Mouse (Mus musculus): ENCODE results near the gene Atn1. TPM values are rescaled to one million over a fixed set of nuclear protein-coding genes. Genes with fewer than 3 reads are reported as not detected.

The Atn1 gene
- total RNA-seq, 2 experiments from 2014 or later, result 31.8 to 32.4 TPM

DNA sequence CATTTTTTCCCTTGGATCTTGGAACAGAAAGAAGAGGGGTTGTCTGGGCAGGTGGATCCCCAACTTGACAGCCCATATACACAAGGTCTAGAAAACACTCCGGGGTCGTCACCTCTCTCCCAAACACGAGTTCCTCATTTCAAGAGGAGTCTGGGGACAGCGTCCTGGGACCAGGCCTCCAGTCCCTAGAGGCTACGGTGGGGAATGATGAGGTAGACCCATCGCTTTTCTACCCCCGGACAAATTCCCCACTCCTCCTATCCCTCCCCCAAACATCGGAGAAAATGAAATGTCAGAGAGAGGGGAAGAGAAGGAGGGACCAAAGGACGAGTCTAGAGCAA, 12.3 kb upstream of the Atn1 start:
- no peak for DNase-seq

DNA sequence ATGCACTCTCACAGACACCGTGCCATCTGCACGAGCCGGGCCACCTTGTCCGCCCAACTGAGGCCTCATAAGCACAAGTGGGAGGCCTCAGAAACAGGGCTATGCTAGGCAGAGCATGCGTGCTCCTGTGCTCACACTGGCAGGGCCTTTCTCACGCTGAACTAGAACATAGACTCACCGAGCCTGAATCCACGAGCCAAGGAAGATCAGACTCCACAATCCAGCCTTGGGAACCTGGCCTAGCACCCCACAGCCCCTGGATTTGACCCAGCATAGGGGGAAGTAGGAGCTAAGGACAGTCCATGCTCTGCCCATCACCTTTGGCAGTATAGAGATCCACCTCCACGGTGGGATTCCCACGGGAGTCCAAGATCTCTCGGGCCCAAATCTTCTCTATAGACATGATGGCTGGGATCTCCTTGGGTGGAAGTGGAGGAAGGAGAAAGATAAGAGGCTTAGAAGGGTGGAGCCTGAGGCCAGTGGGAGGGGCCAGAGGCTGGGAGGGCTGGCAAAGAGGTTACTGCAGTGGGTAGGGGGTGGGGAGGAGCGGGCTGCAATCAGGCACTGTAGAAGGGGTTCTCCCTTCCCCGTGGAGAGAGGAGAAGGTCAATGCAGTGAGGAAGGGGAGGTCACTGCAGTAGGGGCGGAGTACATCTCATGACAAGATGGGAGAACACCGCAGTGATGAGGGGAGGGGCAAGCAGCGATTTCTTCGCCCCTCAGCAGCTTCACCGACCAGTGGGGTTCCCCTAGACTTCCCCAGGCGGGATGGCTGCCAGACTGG, 11.8 kb upstream of the Atn1 start:
- DNase-seq, result no peak

DNA sequence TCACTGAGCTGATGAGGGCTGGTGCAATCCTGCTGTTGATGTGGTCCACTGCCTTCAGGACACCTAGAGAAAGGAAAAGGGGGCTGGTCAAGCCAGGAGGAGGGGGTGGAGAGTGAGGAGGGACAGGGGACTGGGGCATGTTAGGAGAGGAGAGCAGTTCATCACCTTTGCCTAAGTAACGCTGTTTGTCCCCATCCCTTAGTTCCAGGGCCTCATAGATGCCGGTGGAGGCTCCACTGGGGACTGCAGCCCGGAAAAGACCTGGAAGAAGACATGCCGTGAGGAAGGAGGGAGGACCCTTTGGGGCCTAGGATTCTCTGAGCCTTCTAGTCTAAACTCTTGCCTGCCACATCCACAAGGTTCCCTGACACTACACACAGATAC, 11.2 kb upstream of the Atn1 start:
- DNase-seq, result no peak

DNA sequence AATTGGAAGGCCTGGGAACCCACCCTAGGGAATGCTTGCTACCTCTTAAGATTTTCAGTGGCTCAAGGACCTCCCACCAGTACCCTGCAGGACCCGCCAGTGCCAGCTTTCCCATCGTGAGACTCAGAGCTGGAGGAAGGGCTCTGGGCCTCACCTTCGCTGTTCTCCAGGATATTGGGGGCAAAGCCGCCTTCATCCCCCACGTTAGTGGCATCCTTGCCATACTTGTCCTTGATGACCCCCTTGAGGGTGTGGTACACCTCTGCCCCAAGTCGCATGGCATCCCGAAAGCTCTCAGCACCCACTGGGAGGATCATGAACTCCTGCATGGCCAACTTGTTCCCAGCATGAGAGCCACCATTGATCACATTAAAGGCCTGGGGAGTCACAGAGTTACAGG, 9.6 kb upstream of the Atn1 start:
- DNase-seq, result no peak

DNA sequence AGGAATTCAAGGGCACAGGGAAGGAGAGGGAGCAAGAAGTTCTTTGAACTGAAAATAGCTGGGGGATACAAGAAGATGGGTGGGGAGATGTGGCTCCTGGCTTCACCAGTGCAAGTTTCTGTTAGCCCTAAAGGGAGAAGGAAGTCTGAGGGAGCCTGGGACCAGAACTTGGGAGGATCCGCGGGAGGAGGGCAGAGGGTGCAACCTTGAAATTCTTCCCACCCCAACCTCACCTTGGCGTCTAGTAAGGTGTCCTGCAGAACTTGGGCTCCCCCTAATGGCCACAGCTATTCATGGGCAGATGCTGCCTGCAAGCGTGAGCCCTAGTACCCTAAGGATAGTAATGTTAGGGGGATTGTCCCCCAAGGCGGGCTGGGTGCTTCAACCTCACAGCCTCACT, 2.9 kb upstream of the Atn1 start:
- DNase-seq, result peak; percentile 72

DNA sequence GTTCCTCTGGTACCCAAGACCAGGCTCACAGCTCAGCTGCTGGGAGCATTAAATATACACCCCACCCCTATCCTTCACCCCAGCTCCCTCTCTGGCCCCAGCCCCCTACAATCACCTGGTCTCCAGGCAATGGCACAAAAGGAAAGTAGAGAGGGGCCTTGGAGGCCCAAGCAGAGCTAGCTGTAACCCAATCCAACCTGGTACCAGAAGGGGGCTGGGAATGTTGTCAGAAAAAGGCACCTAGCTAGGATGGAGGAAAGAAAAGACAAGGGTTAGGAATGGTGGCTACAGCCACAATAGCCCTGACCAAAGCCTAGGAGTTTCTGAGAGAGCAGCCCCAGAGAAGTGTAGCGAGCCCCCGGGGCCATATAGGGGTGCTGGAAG, 2.5 kb upstream of the Atn1 start:
- no peak for DNase-seq

DNA sequence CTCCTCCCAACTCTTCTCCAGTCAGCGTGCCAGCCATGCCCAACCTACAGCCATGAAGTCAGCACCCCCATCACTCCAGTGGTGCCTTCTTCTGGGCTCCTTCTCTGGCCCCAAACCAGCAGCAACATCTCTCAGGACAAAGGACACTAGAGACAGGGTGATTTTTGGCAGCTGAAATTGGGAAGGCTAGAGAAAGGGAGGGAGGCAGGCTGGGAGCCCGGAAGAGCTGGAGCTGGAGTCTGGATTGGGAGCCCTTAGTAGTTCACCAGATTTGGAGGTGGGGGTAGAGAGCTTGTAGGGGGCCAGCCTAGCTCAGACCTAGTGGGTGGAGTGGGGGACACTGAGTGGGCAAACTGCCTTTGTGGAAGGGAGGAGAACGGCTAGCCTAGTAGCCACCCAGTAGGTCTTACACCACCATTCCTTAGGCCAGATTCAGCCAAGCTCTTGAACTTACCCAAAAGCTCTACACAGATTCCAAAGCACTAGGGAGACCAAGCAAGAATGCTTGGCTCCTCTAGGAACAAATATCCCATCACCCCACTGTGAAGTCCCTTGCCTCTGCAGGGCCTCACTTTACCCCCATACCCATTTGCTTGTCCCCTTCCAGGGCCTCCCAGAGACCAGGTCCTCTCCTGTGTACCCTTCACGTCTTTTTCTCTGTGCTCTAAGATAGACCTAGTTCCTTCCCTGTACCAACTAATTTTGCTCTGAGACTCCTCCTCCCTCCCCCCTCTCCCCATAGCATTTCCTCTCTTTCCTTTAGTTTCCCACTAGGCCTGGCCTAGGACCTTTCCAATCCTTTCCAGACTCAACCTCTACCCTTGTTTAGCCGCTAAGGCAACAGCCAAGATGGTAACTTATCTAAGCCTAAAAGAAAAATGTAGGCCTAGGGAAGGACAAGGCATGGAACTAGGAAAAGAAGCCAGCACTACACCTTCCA, 1.9 kb upstream of the Atn1 start:
- peak; percentile 58 for DNase-seq

DNA sequence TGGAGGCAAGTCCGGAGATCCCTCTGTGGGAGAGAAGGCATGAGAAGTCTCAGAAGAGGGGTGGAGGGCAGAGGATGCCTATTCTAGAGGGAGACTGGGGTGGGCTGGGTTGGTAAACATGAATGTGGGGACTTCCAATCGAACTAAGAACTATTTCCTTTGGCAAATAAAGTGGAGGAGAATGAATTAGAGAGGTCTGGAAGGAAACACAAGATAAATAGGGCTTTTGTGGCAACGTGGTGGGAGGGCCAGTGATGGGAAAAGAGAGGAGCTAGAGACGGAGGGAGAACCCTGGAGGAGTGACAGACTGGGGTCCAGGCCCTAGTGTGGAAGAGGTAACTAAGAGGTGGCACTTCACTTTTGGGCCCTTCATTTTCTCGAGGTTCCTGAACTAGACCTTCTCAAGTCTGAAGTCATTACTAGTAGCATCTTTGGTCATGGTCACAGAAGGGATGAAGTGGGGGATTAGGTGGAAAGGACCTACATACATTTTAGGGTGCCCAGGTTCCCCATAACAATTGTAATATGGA, 1.1 kb upstream of the Atn1 start:
- DNase-seq, result no peak

DNA sequence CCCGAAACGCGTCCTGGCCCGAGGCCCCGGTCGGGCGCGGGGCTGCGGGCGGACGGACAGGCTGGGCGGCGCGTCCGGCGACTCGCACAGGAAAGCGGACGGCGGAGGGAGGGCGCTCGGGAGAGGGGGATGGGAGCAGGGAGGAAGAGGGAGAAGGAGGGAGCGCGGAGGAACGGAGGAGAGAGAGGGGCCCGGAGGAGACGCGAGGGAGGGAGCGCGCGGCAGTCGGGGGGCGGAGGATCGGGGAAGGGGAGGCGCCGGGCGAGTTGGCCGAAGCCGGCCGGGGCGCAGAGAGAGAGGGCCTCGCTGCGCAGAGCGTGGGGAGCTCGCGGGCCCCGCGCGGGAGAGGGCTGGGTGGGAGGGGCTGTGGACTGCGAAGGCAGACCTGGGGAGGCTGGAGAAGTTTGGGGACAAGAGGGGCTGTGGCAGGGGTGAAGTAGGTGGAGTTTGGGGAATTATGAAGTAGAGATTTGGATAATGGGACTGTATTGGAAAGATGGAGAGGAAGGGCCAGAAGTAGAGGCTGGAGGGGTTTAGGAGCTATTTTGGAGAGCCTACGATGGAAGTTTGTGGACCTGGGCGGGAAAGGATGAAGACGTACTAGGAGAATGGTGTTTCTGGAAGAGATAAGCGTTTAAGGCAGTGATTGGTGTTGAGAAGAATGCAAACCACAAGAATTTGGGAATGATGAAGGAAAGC, 477 bp upstream of the Atn1 start:
- DNase-seq, result peak; percentile 87

DNA sequence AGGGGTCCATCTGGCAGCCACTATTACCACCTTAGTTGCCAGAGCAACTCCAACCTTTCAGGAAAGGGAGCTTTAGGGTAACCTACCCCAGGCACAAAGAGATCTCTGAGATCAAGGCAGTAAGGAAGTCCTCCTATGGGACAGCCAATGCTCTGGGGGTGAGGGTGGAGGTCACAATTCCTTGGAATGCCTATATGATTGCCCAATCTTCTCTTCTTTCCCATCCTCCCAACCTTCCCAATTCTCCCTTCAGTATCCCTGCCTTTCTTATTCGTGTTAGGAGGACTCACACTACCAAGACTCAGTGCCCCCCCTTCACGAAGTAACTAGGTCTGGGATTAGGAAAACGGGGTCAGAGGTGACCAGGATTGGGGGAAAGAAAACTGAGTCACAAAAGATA, 1.0 kb downstream of the Atn1 start:
- no peak for DNase-seq

DNA sequence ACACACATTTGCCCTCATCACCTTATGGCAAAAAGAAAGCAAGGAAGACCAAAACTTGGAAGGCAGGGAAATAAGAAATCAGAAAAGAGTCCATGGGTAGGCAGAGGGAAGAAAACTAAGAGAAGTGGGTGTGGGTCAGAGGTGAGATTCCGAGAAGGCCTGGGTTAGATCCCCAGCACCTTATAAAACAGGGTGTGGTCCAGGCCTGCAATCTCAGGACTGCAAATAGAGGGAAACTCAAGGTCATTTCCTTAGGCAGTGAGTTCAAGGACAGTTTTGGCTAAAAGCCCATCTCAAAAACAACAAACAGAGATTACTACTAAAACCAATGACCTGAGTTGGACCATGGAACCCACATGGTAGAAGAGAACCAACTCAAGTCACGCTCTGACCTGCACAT, 2.5 kb downstream of the Atn1 start:
- no peak for DNase-seq

DNA sequence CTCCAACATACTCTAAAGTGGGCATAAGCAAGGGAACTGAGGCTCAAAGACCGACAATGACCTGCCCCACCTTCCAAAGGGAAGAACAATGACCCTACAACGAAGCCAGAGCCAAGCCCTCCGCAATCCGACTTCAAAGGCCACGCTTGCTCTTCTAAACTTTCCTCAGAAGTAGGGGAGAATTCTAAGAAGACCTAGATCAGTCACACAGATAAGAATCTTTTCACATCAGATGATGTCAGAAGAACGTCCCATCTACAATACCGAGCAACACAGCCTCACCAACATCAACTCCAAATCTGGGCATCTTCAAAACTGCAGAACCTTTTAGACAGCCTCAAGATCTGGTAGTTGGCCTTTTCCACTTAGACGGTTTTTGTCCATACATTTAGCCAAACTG, 5.9 kb downstream of the Atn1 start:
- no peak for DNase-seq

DNA sequence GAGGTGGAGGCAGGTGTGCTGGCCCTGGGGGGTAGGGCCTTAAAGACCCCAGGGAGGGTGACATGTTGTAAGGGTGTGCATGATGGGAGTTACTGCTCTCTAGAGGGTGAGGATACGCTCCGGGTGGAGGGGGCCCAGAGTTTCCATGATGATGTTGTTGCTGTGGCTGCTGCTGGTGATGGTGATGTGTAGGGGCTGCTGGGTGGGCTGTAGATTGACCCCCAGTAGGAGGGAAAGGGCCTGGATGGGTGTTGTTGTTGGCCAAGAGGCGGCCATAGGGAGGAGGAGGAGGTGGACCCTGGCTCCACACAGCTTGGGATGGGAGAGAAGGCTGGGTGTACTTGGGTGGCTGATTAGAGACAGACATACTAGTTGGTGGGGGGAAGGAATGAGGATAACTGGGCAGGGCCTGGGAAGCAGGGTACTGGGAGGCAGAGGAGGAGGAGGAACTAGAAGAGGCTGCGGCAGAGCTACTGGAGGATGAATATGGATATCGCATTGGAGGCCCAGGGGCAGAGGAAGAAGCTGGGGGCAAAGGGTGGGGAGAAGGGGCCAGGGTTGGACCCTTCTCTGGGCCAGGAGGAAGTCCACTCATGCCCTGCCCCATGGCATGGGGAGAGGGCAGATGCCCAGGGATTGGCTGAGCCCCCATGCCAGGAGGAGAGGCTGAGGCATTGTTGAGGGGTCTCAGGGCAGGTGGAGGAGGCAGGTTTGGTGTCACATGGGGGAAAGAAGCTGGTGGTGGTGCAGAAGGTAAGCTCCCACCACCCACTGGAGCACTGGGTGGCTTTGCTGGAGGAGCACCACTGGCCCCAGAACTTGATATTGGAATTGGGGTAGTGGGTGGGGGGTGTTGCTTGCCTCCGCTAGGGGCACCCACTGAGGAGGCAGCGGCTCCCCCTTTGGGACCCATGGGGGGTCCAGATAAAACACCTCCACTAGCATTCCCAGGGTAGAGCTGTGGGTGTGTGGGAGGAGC, 9.4 kb downstream of the Atn1 start:
- DNase-seq, result no peak

DNA sequence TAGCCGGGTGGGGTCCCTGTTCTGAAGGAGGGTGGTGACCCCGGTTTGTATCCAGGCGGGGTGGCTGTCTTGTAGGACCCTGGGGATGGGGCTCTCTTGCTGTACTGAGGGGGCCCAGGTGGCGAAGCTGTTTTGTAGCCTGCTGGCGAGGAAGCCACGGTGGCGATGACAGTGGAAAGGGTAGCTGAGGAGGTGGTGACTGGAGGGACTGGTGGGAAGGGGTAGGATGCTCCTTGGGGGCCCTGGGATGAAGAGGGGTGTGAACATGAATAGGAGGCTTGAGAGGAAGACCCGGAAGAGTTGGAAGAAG, 10.1 kb downstream of the Atn1 start:
- no peak for DNase-seq

DNA sequence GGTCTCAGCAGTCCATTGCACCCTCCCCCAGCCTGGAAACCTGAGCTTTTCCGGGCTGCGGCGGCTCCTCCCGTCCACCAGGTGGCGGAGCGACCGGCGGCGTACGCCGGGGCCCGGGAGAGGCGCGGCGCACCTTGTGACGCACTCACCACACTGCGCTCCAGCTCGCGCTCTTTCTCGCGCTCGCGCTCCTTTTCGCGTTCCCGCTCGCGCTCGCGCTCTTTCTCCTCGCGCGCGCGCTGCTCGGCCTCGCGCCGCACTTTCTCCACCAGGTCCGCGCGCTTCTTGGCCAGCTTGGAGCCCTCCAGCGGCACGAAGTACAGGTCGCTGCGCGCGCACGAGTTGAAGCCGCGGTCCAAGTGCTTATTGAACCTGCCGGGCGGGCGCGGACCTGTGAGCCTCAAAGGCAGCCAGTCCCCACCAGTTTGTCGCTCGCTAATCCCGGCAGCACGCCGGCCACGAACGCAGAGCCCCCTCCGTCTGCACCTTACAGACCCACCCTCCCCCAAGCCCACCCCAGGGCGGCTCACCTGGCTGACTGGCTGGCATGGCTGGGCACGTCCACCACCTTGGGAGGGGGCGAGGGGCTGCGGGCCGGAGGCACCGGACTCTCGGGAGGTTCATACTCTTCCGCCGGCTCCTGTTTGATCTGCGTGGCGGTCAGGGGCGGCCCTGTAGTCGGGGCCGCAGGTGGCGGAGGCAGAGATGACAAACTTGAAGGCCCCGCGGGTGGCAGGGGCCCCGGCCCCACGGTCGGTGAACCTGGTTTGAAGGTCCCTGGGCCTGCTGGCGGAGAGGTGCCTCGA, 10.6 kb downstream of the Atn1 start:
- DNase-seq, result peak; percentile 94

DNA sequence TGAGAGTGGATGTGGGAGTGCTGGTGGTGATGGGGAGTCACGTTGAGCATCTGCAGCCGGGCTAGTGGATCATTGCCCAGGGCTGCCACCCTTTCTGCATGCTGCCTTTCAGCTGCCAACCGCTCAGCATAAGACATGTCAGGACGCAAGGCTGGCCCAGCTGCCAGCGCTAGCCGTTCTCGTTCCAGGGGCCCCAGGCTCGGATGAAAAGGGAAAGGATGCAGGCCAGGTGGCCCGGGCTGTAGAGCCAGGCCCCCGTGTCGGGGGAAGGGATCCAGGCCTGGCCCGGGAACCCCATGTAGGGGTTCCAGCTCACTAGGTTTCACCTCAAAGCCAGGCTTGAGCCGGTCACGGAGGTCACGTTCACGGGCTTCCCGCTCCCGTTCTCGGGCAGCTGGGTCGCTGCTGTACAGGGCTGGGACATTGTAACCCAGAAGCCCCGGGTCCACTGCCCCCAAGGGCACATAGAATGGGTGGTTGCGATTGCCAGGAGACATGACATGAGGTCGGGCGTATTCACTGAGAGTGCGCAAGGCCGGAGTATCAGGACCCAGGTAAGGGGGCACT, 11.5 kb downstream of the Atn1 start:
- peak; percentile 49 for DNase-seq

DNA sequence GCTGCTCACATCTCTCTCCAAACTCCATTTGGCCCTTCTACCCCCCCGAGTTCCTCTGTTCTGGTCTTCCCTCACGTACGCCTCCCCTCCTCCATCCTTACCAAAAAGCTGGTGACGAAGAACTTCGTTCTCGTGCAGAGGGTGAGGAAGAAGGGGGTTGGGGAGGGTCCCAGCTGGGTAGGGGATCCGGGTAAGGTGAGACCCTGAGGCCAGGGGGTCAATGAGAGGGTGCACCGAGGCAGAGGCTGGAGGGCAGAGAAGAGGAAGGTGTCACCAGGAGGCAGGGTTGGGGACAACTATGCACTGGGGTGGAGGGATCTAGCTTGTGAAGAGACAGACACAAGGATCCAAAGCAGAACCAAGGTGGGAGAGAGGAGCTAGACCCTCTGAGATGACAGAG, 12.7 kb downstream of the Atn1 start:
- DNase-seq, result no peak

DNA sequence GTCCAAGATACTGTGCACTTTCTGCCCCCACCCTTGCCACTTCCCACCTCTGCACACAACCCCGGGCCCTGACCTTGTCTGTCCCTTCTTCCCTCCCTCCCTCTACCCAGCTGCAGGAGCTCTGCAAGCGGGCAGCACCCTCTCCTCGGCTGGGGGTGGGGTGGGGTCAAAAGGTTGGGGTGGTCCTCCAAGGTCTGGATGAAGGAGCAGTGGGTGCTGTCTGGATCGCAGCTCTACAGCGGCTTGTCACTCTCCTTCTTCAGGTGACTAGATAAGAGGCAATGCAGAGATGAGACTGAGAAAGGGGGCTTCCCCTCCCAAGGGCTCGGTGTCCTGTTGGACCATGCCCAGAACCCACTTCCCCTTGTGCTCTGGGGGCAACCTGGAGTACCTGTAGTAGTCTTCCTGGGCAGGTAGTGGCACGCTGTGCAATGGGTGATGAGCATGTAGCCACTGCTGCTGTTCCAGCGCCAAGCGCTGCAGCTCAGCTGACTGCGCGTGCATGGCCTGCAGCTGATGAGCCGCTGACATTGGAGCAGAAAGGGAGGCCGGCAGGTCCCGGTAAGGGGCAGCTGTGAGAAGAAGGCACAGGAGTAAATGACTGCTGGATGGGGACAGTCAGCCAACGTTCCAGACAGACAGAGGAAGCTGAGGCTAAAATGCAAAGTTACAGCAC, 13.3 kb downstream of the Atn1 start:
- no peak for DNase-seq

DNA sequence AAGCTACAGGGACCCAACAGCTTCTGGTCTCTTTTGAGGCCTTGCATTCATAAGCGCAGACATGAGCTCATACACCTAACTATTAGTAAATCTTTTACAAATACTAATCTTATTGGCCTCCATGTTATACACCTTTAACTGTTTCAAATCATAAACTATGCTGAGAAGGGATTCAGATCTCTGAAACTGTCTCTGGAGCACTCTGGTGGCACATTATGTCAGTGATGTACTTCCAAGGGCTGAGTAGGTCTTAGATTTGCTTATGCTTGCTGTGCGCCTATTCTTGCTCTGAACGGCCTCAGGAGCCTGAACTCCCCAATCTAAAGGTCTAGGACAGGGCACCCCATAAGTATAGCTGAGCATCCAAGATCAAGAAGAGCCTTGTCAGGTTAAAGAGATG, 14.5 kb downstream of the Atn1 start:
- no peak for DNase-seq

Data from gastrocnemius, postnatal 25 days (tissue).